Mouse (Mus musculus) kidney, adult 2 months (tissue): ENCODE data around the gene Fars2.

ENCODE experiments used
- CTCF ChIP-seq: fragments of 200-500 bp; conservative IDR thresholded peaks from 2 replicates; pipeline ENCODE4 v1.5.1; 2011; ENCODE audit warnings: low read depth, mild to moderate bottlenecking, control low read depth, low read length, moderate library complexity, mixed read lengths; ENCODE audit not compliant: insufficient read depth, insufficient read length
- POLR2A ChIP-seq: fragments of 200-500 bp; IDR thresholded peaks from one replicate; pipeline ENCODE4 v1.6.1; 2011; ENCODE audit warnings: low read depth, low read length, control low read depth

DNA sequence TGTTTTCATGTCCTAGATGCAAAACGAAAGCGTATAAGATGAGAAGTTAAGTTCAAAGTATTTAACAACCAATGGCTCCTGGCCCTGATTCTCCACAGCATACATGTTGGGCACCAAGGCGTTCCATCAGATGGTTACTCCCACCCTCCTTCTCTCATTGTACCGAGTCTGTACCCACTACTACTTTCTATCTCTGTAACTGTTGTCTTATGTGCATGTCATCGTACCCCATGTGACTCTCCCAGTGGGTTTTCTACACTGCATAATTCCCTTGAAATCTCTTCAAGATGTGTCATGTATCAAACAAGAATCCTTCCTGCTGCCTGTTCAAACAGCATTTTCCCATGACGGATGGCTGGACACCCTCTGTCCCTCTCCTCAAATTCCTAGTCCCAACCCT is 388.5 kb downstream of the Fars2 start:
- no peak for TF ChIP-seq CTCF
- no peak for TF ChIP-seq POLR2A
